Mouse (Mus musculus) CH12.LX (cell line): ENCODE measurements at regions not wholly inside any gene's neighbourhood (a gene's known extent, or its start where the extent isn't known, plus 50 kb on each side); places are given as distances from the start of the nearest gene placed in this dataset.

Experiments used
- DNase-seq: peaks from one replicate; pipeline ENCODE4 v3.0.0-alpha.2; 2013; ENCODE audit errors: extremely low read depth
- H3K27ac ChIP-seq: 2 replicates; pipeline ENCODE4 v1.5.1; 2012; ENCODE audit warnings: low read depth, mild to moderate bottlenecking, control low read depth, moderate library complexity; ENCODE audit not compliant: insufficient read depth
- H3K27me3 ChIP-seq: replicated peaks from 2 replicates; pipeline ENCODE3; 2012; ENCODE audit warnings: inconsistent platforms
- H3K36me3 ChIP-seq, 2 experiments: replicated peaks in 1 of 2; 2 replicates each; pipeline versions ENCODE3 to v1.6.1; 2012; ENCODE audit warnings: inconsistent platforms in 1 of 2, low read length in 1 of 2, mild to moderate bottlenecking in 1 of 2, mixed read lengths in 1 of 2, moderate library complexity in 1 of 2; ENCODE audit not compliant: control insufficient read depth in 1 of 2, insufficient read depth in 1 of 2
- H3K4me1 ChIP-seq, 2 experiments: 2 replicates each; pipeline ENCODE4 v1.6.1; 2012; ENCODE audit warnings: inconsistent platforms in 1 of 2, moderate library complexity in 1 of 2; ENCODE audit not compliant: insufficient read depth in 2 of 2, control insufficient read depth in 1 of 2
- H3K4me2 ChIP-seq: 2 replicates; pipeline ENCODE4 v1.6.1; 2012; ENCODE audit warnings: low read depth, mild to moderate bottlenecking, control low read depth; ENCODE audit not compliant: poor library complexity, insufficient read depth, severe bottlenecking
- H3K4me3 ChIP-seq, 3 experiments: fragments of 150-350 bp in 1 of 3; sonication (generic) in 1 of 3; replicated peaks in 1 of 3; 2 replicates each; pipeline versions ENCODE3 to v1.5.1; 2011 to 2012; ENCODE audit warnings: low read depth in 2 of 3, low read length in 2 of 3, mild to moderate bottlenecking in 2 of 3, moderate library complexity in 2 of 3, control low read depth in 1 of 3, improper control_type of control experiment in 1 of 3, inconsistent platforms in 1 of 3, mixed read lengths in 1 of 3; ENCODE audit not compliant: poor library complexity in 1 of 3
- H3K79me2 ChIP-seq: replicated peaks from 2 replicates; pipeline ENCODE4 v1.6.1; 2012; ENCODE audit warnings: mild to moderate bottlenecking, moderate library complexity; ENCODE audit not compliant: control insufficient read depth, poor library complexity, insufficient read depth, severe bottlenecking; ENCODE audit errors: extremely low read depth
- H3K9ac ChIP-seq: 2 replicates; pipeline ENCODE4 v1.6.1; 2012; ENCODE audit warnings: low read depth, mild to moderate bottlenecking, control low read depth, moderate library complexity; ENCODE audit not compliant: insufficient read depth
- H3K9me3 ChIP-seq: replicated peaks from 2 replicates; pipeline ENCODE3; 2012; ENCODE audit warnings: low read length, inconsistent platforms, mixed read lengths
- BHLHE40 ChIP-seq: IDR thresholded peaks from 2 replicates; pipeline ENCODE4 v1.6.1; 2011; ENCODE audit warnings: mild to moderate bottlenecking, low read depth, low read length, improper control_type of control experiment
- CHD1 ChIP-seq: IDR thresholded peaks from 2 replicates; pipeline ENCODE4 v1.6.1; 2012; ENCODE audit warnings: low read depth, low read length, improper control_type of control experiment, inconsistent platforms
- CHD2 ChIP-seq: IDR thresholded peaks from 2 replicates; pipeline ENCODE4 v1.6.1; 2011; ENCODE audit warnings: low read length, improper control_type of control experiment
- EP300 ChIP-seq: IDR thresholded peaks from 2 replicates; pipeline ENCODE4 v1.6.1; 2011; ENCODE audit warnings: low read length, improper control_type of control experiment
- GABPA ChIP-seq: IDR thresholded peaks from 2 replicates; pipeline ENCODE4 v1.6.1; 2012; ENCODE audit warnings: low read depth, low read length, improper control_type of control experiment, inconsistent platforms; ENCODE audit not compliant: insufficient replicate concordance
- IRF4 ChIP-seq: IDR thresholded peaks from 2 replicates; pipeline ENCODE4 v1.6.1; 2014; ENCODE audit warnings: low read depth, mild to moderate bottlenecking, inconsistent platforms, low read length, improper control_type of control experiment
- JUN ChIP-seq: IDR thresholded peaks from 2 replicates; pipeline ENCODE4 v1.6.1; 2011; ENCODE audit warnings: low read depth, mild to moderate bottlenecking, low read length, improper control_type of control experiment, moderate library complexity; ENCODE audit not compliant: insufficient read depth
- JUND ChIP-seq: conservative IDR thresholded peaks from 2 replicates; pipeline ENCODE4 v1.6.1; 2011; ENCODE audit warnings: low read depth, low read length, improper control_type of control experiment
- MAFK ChIP-seq: IDR thresholded peaks from 2 replicates; pipeline ENCODE4 v1.6.1; 2011; ENCODE audit warnings: low read length, improper control_type of control experiment; ENCODE audit not compliant: insufficient replicate concordance
- MAX ChIP-seq: IDR thresholded peaks from 2 replicates; pipeline ENCODE4 v1.6.1; 2011; ENCODE audit warnings: low read length, improper control_type of control experiment
- MYC ChIP-seq: IDR thresholded peaks from 2 replicates; pipeline ENCODE4 v1.6.1; 2011; ENCODE audit warnings: low read depth, mild to moderate bottlenecking, improper control_type of control experiment, low read length
- NELFE ChIP-seq: IDR thresholded peaks from 2 replicates; pipeline ENCODE4 v1.6.1; 2011; ENCODE audit warnings: low read depth, low read length, improper control_type of control experiment
- NRF1 ChIP-seq: IDR thresholded peaks from 2 replicates; pipeline ENCODE4 v1.6.1; 2014; ENCODE audit warnings: low read depth, mild to moderate bottlenecking, inconsistent platforms, low read length, improper control_type of control experiment, moderate library complexity
- PAX5 ChIP-seq: IDR thresholded peaks from 2 replicates; pipeline ENCODE4 v1.6.1; 2012; ENCODE audit warnings: low read length, inconsistent platforms, mixed read lengths
- RCOR1 ChIP-seq: conservative IDR thresholded peaks from 2 replicates; pipeline ENCODE4 v1.6.1; 2012; ENCODE audit warnings: low read depth, mild to moderate bottlenecking, inconsistent platforms, low read length, improper control_type of control experiment
- SIN3A ChIP-seq: IDR thresholded peaks from 2 replicates; pipeline ENCODE4 v1.6.1; 2012; ENCODE audit warnings: low read length, improper control_type of control experiment, inconsistent platforms
- SMC3 ChIP-seq: IDR thresholded peaks from 2 replicates; pipeline ENCODE4 v1.6.1; 2011; ENCODE audit warnings: low read depth, low read length, improper control_type of control experiment
- TCF12 ChIP-seq: IDR thresholded peaks from 2 replicates; pipeline ENCODE4 v1.6.1; 2014; ENCODE audit warnings: low read depth, mild to moderate bottlenecking, inconsistent platforms, low read length, improper control_type of control experiment
- UBTF ChIP-seq: IDR thresholded peaks from 2 replicates; pipeline ENCODE4 v1.6.1; 2012; ENCODE audit warnings: low read depth, mild to moderate bottlenecking, inconsistent platforms, low read length, improper control_type of control experiment, moderate library complexity
- USF1 ChIP-seq: IDR thresholded peaks from 2 replicates; pipeline ENCODE4 v1.6.1; 2014; ENCODE audit warnings: low read depth, mild to moderate bottlenecking, inconsistent platforms, low read length, improper control_type of control experiment
- USF2 ChIP-seq: conservative IDR thresholded peaks from 2 replicates; pipeline ENCODE4 v1.6.1; 2011; ENCODE audit warnings: low read depth, low read length, improper control_type of control experiment
- ZC3H11A ChIP-seq: IDR thresholded peaks from 2 replicates; pipeline ENCODE4 v1.6.1; 2012; ENCODE audit warnings: low read depth, mild to moderate bottlenecking, inconsistent platforms, low read length, improper control_type of control experiment
- ZKSCAN1 ChIP-seq: IDR thresholded peaks from 2 replicates; pipeline ENCODE4 v1.6.1; 2012; ENCODE audit warnings: low read depth, inconsistent platforms, low read length, improper control_type of control experiment, borderline replicate concordance
- dilution Hi-C: fragments of 300-500 bp; cut with MboI; formaldehyde crosslinking; loops from 2 replicates; pipeline ENCODE4 v1.14.3; 2020; ENCODE audit warnings: low sequenced_read_pairs; ENCODE audit not compliant: extremely low pct_unique_long_range_greater_than_20kb, extremely low pct_ligation_motif_present
- in situ Hi-C: fragments of 300-500 bp; cut with MboI; formaldehyde crosslinking; loops from 3 replicates; pipeline ENCODE4 v1.14.3; 2019; ENCODE audit warnings: low sequenced_read_pairs, low pct_ligation_motif_present, low pct_unique_long_range_greater_than_20kb, mixed read lengths

- DNase-seq = no peak
- Histone ChIP-seq H3K79me2 (no peaks in the 10 kb centered on the region), H3K36me3 (no peaks in the 10 kb centered on the region), H3K9me3 (peaks cover 16% of the 10 kb centered on the region), H3K27ac (no peak overlapping the region), H3K4me3 (no peak overlapping the region), H3K4me2 (no peak overlapping the region), H3K9ac (no peak overlapping the region), H3K27me3 (no peaks in the 10 kb centered on the region), H3K4me1 (no peaks in the 10 kb centered on the region)
- TF ChIP-seq UBTF (no peak), JUN (no peak), SIN3A (no peak), ZKSCAN1 (no peak), RCOR1 (no peak), USF2 (no peak), SMC3 (no peak), ZC3H11A (no peak), MYC (no peak), TCF12 (no peak), PAX5 (no peak), BHLHE40 (no peak), NRF1 (no peak), NELFE (no peak)
- dilution Hi-C loops = no loop called here
- in situ Hi-C loops = no loop called here
Observed at GRCm38 (mm10) chr17:93312640-93313309, 114.0 kb downstream of the Adcyap1 start.

DNA sequence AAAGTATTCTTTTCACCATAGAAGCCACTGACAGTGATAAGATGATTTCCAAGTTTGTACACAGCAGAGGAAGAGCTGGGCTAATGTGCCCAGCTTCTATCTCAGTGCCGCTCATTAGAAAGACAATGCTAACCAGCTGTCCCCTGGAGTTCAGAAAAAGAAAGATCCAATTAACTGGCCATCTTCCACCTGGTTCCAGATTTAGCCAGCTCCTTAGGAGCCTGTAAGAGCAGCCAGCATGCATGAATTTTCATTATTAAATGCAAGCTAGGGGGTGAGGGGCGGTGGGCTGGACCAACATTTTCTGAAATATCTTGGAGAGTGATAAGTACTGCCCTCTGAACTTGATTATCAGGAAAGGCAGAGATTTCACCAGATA is 114.5 kb downstream of the Adcyap1 start:
- no peak overlapping the region for H3K4me2 ChIP-seq
- in situ Hi-C loops (no loop called here), dilution Hi-C loops (no loop called here)
- TF ChIP-seq SIN3A (no peak), MAX (no peak), CHD1 (no peak), MAFK (no peak), IRF4 (no peak), USF1 (no peak), EP300 (no peak), CHD2 (no peak), GABPA (no peak), USF2 (no peak), JUND (no peak), ZKSCAN1 (no peak), NELFE (no peak)
- no peaks in the 10 kb centered on the region for H3K27me3 ChIP-seq
- peaks cover 15% of the 10 kb centered on the region for H3K9me3 ChIP-seq
- H3K4me1 ChIP-seq = no peaks in the 10 kb centered on the region
- H3K79me2 ChIP-seq = no peaks in the 10 kb centered on the region
- no peak overlapping the region for H3K27ac ChIP-seq
- H3K36me3 ChIP-seq = no peaks in the 10 kb centered on the region
- no peak overlapping the region for H3K4me3 ChIP-seq
- H3K9ac ChIP-seq = no peak overlapping the region
- no peak for DNase-seq
